Mouse (Mus musculus) thymus, adult 2 months (tissue): Measurements from ENCODE around the gene Hoxc6. TPM values are rescaled to one million over a fixed set of nuclear protein-coding genes. Genes with fewer than 3 reads are reported as not detected.

ENCODE experiments used
- DNase-seq: peaks from one replicate; pipeline ENCODE4 v3.0.0; 2021
- H3K27ac ChIP-seq: fragments of 200-500 bp; 2 replicates; pipeline ENCODE4 v1.5.1; 2012; ENCODE audit warnings: low read length, control low read depth; ENCODE audit not compliant: control insufficient read depth, insufficient read depth
- H3K27me3 ChIP-seq: fragments of 200-500 bp; 2 replicates; pipeline ENCODE4 v1.6.1; 2012; ENCODE audit warnings: mild to moderate bottlenecking, low read length, moderate library complexity, mixed read lengths; ENCODE audit not compliant: control insufficient read depth, insufficient read depth
- H3K36me3 ChIP-seq: fragments of 200-500 bp; 2 replicates; pipeline ENCODE4 v1.6.1; 2012; ENCODE audit warnings: mild to moderate bottlenecking, low read length, moderate library complexity; ENCODE audit not compliant: control insufficient read depth, insufficient read depth
- H3K4me1 ChIP-seq: fragments of 200-500 bp; replicated peaks from 2 replicates; pipeline ENCODE4 v1.6.1; 2012; ENCODE audit warnings: low read length; ENCODE audit not compliant: control insufficient read depth, insufficient read depth
- H3K4me3 ChIP-seq: fragments of 200-500 bp; 2 replicates; pipeline ENCODE4 v1.5.1; 2012; ENCODE audit warnings: mild to moderate bottlenecking, low read length, control low read depth, moderate library complexity; ENCODE audit not compliant: control insufficient read depth, insufficient read depth
- CTCF ChIP-seq: fragments of 200-500 bp; IDR thresholded peaks from 2 replicates; pipeline ENCODE4 v1.5.1; 2012; ENCODE audit warnings: mild to moderate bottlenecking, control low read depth, low read length, moderate library complexity, borderline replicate concordance; ENCODE audit not compliant: control insufficient read depth, poor library complexity, insufficient read depth; ENCODE audit errors: extremely low read depth
- POLR2A ChIP-seq: fragments of 200-500 bp; IDR thresholded peaks from 2 replicates; pipeline ENCODE4 v1.6.1; 2012; ENCODE audit warnings: mild to moderate bottlenecking, low read length, control low read depth, moderate library complexity; ENCODE audit not compliant: control insufficient read depth, poor library complexity, insufficient read depth; ENCODE audit errors: extremely low read depth
- WGBS: fragments of 180-500 bp; shearing (Covaris S2); methylation state at CpG from one replicate; pipeline ENCODE4 v1.1.7; 2018; 5-methylcytosine and 5-hydroxymethylcytosine counted together
- polyA plus RNA-seq: library from polyadenylated mRNA; depleted of rRNA; stranded (reverse); fragments of >200 nt; gene quantifications from 2 replicates; pipeline ENCODE4 v1.2.3, GENCODE M21; 2012

Gene Hoxc6
- polyA plus RNA-seq, 1 experiment = 0.23 TPM

DNA sequence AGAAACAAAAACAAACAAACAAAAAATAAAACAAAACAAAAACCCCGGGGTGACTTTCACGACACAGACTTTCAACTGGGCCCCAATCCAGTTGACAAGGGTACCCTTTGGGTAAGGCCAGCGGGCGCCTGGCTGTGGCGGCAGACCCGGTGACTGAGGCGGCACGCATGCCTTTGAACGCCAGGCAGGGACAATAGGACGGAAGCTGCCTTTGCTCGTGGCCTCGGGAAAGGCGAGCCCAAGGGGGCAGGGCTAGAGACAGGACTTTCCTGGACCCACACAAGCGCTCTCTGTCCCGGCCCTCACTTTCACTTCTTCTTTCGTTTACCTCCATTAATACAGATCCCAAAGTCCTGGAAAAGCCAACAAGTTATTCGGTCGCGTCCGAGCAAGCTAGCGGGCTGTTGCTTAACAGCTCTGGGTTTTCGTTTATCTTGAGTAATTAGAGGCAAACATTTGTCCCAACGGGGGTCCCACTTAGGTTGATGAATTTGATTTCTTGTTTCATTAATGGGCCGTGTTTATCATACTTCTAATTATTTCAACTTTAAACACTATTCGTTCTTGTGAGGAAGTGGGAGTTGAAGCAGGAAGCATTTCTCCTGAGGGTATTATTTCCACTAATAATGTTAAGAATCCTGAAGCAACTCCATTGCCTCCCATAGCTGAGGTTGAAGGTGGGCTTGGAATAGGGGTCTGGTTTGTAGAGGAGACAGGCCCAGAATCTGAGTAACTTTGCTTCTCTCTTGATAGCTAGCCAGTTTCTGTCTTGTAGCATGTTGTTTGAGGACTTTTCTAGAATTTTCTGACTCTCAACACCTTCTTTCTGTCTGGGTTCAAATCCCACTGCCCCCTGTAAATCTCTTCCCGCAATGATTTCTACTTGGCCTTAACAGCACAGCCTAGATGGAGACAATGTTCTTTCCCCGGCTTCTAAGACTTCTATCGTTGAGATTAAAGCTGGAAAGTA lies 34.1 kb upstream of the Hoxc6 start:
- H3K27me3 ChIP-seq = peaks cover 42% of the 10 kb centered on the region
- 5% methylated on average over 28 of the region's 28 CpGs for WGBS
- no peak overlapping the region for H3K4me3 ChIP-seq
- TF ChIP-seq CTCF (no peak), POLR2A (no peak)
- no peaks in the 10 kb centered on the region for H3K4me1 ChIP-seq
- H3K27ac ChIP-seq = no peak overlapping the region
- no peak for DNase-seq
- no peaks in the 10 kb centered on the region for H3K36me3 ChIP-seq

DNA sequence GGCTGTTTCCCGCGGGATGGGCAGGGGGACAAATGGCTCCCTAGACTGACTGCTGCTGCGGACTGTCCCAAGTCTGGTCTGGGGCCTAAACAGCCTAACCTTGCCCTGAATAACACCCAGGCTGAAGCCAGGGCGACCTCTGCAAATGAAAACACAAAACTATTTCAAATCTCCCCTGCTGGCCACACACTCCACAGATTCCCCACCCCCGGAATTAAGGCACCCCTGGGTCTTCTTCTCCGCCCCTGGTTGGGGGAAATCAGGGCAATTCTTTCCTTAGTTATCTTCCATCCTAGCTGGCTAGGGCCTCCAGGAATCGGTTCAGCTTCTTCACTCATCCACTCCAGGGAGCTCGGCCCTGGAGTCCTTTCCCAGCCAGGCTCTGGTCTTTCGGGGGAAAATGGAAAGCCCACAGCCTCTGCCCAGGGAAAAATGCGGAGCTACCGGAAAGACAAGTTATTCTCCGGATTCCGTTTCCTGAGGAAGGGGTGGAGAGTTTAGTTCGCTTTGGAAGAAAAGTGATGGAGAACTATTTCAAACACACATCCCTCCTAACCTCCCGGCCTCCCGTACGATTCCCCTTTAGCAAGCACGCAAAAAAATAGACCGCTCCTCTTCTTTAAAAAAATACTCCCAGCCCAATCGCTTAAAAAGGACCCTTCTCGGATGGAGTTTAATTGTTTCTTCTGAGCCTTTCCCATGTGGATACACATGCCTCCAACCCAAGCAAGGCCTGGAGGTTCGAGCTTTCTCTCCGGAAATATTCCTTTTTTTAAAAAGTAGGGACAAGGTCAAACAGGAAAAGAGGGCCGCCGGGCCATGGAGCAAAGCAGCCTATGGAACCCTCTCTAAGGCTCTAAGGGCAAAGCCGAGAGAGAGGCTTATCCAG lies 32.8 kb upstream of the Hoxc6 start:
- Histone ChIP-seq H3K27ac (no peak overlapping the region), H3K4me3 (no peak overlapping the region), H3K36me3 (no peaks in the 10 kb centered on the region), H3K4me1 (no peaks in the 10 kb centered on the region), H3K27me3 (peaks cover 36% of the 10 kb centered on the region)
- TF ChIP-seq CTCF = no peak
- no peak for TF ChIP-seq POLR2A
- WGBS = 15% methylated on average over 26 of the region's 26 CpGs
- no peak for DNase-seq

DNA sequence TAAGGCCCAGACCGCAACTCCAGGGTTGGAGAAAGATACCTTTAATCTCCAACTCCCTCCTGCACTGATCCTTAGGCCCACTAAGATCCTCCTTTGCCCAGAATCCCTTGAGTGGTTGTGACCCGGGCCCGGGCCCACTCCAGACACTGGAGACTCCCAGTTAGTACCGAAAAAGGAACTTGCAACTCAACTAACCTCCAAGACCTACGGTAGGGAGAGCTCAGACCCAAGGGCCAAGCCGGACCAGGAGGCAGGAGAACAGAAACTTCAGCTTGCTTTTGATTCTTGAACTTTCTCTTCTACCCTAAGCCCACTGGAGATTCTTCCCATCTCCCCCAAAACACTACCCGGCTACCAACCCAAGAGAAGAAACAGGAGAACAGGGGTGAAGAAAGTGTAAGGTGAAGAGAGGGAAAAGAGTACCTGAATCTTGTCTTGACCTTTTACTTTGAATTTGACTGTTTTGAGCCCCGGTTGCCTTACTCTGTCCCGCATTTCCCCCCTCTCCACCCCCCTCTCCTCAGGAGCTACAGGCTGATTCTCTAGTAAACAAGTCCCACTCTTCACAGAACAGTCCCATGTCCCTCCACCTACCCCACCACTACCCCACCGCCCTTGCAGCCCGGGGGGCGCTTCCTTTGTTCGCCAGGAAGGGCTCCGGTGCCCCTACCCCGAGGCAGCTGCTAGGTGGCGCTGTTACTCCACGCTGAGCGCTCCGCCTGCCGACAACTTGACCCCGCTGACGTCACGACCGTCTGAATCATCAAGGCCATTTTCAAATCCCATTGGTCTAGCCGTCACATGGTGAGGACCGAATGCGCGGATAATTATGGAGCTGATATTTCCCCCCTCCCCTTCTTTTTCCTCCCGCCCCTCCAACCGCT lies 31.9 kb upstream of the Hoxc6 start:
- Histone ChIP-seq H3K4me3 (no peak overlapping the region), H3K27me3 (peaks cover 34% of the 10 kb centered on the region), H3K4me1 (no peaks in the 10 kb centered on the region), H3K27ac (no peak overlapping the region), H3K36me3 (no peaks in the 10 kb centered on the region)
- TF ChIP-seq CTCF (peak; percentile 54; the same call in 1 of the 2 replicates), POLR2A (no peak)
- DNase-seq = peak; percentile 53
- WGBS = 5% methylated on average over 30 of the region's 30 CpGs

DNA sequence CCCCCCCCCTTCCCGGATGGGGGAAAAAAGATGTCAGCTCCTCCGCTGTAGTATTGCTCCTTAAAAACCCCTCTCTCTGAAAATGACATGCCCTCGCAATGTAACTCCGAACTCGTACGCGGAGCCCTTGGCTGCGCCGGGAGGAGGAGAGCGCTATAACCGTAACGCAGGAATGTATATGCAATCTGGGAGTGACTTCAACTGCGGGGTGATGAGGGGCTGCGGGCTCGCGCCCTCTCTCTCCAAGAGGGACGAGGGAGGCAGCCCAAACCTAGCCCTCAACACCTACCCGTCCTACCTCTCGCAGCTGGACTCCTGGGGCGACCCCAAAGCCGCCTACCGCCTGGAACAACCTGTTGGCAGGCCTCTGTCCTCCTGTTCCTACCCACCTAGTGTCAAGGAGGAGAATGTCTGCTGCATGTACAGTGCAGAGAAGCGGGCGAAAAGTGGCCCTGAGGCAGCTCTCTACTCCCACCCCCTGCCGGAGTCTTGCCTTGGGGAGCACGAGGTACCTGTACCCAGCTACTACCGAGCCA lies 31.2 kb upstream of the Hoxc6 start, which contains the start of gene Hoxc10:
Hoxc10 (plus strand) TSS at position 21 of the 536 bp plus-strand sequence.
- DNase-seq = no peak
- TF ChIP-seq CTCF (no peak), POLR2A (no peak)
- Histone ChIP-seq H3K4me1 (no peaks in the 10 kb centered on the region), H3K36me3 (no peaks in the 10 kb centered on the region), H3K27ac (no peak within 1 kb of the TSS), H3K4me3 (no peak within 1 kb of the TSS), H3K27me3 (peaks cover 32% of the 10 kb centered on the region)
- WGBS = 9% methylated on average over 27 of the region's 27 CpGs

DNA sequence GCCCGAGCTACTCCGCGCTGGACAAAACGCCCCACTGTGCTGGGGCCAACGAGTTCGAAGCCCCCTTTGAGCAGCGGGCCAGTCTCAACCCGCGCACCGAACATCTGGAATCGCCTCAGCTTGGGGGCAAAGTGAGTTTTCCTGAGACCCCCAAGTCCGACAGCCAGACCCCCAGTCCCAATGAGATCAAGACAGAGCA lies 30.8 kb upstream of the Hoxc6 start, which contains the start of gene Hoxc5:
Hoxc5 (plus strand) TSS at position 132 of the 199 bp plus-strand sequence.
- Histone ChIP-seq H3K27me3 (peaks cover 33% of the 10 kb centered on the region), H3K4me3 (no peak within 1 kb of the TSS), H3K36me3 (no peaks in the 10 kb centered on the region), H3K4me1 (no peaks in the 10 kb centered on the region), H3K27ac (no peak within 1 kb of the TSS)
- DNase-seq = no peak
- TF ChIP-seq CTCF (no peak), POLR2A (no peak)
- 10% methylated on average over 12 of the region's 12 CpGs for WGBS
